Mouse (Mus musculus) cerebellum, postnatal 14 days (tissue): ENCODE data around the gene Nlrc4.

ENCODE experiments used
- DNase-seq, 2 experiments: peaks; one replicate each; pipeline ENCODE4 v3.0.0; 2021; ENCODE audit warnings: mixed read lengths in 2 of 2

The Nlrc4 gene

GRCm38 (mm10) chr17:74424401-74425005 lies 34.4 kb downstream of the Nlrc4 start:
- peak; percentile 14 to 28 for DNase-seq

DNA sequence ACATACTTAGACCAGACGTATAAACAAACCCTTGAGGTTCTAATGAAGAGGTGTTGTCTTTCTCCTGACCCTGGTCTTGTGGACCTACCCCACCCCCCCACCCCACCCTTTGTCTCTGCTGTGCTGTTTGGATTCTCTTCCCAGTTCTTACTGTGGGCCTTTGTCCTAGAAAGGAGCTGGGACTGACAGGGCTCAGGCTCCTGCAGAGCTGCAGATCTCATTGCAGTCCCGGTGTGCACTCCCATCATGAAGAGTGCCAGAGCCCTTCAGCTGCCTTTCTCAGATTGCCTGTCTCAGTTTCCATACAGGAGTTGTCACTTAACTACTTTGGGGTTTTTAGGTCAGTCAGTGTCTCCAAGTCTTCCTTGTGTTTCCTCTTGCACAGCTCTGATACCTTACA lies 38.3 kb downstream of the Nlrc4 start:
- DNase-seq, result no peak

GRCm38 (mm10) chr17:74418171-74418570 lies 40.8 kb downstream of the Nlrc4 start:
- no peak for DNase-seq

- DNase-seq, result no peak
Measured at GRCm38 (mm10) chr17:74416841-74417360, 42.0 kb downstream of the Nlrc4 start.

DNA sequence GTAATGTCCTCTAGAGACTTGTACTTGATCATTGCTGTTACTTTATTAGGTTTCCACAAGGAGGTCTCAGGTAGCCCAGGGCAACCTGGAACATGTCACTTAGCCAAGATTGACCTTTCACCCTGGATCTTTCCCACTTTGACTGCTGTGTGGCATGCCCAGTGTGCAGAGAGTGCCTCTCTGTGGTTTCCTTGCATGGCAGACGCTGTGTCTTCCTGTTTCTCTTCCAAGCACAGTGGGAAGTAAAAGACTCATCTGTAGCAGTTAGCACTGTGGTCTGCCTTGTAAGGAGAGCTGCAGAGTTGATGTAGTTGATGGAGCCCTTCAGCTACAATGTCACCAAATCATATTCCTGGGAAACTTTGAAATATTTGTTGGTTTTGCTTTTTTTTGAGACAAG lies 44.3 kb downstream of the Nlrc4 start:
- DNase-seq, result no peak

- DNase-seq, result no peak
Measured at GRCm38 (mm10) chr17:74413324-74413723, 45.6 kb downstream of the Nlrc4 start.

DNA sequence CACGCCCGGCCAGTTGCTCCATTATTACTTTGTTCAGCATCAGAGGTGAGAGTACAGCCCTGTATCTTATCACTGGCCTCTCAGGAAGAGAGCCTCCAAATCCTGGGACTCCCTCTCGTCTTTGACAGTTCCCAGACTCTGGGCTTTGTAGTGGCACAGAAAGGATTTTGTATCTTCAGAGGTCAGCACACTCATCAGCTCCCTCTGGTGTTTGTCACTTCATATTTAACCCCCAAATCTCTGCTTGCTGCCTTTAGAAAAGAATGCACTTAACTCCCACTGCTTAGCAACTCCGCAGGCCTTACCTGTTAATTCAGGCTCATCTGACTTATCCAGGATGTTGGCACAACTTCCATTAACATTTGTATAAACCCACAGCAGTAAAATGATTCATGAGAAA lies 49.2 kb downstream of the Nlrc4 start:
- DNase-seq, result no peak

DNA sequence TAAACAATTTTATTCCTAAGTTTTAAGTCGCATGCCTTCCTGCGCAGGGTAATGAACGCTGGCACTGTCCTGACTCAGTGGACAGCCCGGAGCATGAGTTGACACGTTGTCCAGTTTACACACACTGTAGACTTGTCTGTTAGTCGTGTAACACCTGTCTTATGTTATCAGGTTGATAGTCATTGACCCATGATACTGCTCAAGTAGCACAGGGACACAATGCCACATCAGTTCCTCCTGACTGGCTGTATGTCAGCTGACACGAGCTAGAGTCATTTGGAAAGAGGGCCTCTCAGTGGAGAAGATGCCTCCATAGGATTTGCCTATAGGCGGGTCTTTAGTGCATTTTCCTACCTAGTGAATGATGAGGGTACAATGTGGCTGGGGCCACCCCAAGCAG lies 52.5 kb downstream of the Nlrc4 start:
- no peak for DNase-seq

DNA sequence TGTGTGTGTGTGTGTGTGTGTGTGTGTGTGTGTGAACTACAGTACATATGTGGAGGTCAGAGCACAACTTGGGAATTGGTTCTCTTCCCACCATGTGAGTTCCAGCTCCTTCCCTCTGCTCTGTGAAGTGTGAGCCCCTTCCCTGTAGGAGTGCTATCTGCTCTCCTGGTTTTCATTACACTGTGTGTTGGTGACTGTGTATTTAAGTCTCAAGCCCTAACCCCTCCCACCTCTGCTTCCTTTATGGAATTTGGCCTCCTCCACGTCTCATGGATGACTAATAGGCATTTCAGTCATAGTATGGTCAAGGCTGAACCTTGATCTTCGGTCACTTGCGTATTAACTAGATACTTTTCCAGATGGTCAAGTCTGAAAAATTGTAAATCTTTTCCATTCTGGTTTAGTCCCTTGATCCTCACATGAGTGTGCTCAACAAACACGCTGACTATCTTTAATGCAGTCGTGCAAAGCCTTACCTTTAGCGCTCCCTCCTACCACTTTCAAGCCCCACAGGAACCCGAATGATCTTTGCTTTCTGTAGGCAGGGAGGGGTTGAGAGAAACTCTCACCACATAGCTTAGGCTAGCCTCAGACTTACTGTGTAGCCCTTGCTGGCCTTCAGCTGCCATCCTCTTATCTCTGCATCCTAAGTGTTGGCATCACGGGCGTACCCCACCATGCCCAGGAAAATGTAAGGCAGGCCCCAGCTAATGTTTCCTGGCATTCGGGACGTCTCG lies 56.3 kb downstream of the Nlrc4 start:
- DNase-seq, result no peak

DNA sequence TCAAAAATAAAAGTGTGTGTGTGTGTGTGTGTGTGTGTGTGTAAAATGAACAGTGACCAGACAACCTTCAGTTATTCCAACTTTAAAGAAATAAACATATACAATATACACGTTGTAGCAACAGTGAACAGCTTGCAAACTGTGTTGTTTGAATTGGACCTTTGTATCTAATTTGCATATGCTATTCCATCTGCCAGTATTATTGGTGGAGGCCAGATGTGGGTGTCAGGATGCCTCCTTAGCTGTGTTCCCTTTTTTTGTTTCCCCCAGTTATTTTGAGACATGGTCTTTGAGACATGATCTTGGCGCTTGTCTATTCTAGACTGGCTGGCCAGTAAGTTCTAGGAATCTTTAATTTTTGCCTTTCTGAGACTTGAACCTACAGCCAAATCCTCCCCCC lies 61.8 kb downstream of the Nlrc4 start:
- no peak for DNase-seq

DNA sequence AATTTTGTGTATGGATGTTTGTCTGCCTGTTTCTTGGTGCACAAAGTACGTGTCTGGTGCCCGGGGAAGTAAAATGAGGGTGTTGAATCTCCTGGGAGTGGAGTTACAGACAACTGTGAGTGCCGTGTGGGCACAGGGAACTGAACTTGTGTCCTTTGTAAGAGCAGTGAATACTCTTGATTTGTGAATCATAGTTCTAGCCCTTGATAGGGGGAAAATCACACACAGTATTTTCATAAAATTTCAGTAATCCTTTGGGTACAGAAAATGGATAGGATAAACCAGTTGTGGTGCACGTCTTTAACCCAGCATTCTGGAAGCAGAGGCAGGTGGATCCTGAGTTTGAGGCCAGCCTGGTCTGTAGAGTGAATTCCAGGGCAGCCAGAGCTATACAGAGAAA lies 62.2 kb downstream of the Nlrc4 start:
- DNase-seq, result no peak

DNA sequence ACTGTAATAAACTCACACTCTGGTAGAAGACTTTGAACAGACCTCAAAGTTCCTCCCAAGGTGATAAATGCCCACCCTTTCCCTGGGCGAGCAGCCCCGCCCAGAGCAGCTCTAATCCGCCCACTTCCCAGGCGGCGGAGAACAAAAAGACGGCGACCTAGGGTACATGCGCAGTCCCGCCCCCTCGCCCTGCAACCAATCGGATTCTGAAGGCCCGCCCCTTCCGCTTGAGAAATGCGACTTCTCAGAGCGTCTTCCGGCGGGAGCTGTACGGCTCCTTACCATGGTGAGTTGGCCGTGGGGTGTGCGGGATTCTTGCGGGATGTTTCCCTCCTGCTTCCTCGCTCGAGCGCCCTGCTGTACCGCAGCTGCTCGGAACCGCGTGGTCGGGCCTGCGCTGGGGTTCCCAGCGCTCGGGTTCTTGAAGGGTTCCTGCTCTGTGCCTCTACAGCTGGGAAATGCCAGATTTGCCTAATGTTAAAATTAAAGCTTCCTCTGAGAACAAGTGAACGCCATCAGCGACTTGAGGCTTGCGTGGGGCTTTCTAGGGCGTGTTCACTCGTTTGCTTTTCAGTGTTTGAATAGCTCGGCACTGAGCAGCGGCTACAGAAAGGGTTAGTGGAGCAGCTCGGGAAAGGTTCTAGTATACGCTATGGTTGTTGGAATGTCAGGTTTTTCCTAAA lies 63.4 kb downstream of the Nlrc4 start, which contains the start of gene Slc30a6:
Gene Slc30a6, plus strand, starts transcription at position 226 of the 683 bp plus-strand sequence.
- DNase-seq, result peak; percentile 97

DNA sequence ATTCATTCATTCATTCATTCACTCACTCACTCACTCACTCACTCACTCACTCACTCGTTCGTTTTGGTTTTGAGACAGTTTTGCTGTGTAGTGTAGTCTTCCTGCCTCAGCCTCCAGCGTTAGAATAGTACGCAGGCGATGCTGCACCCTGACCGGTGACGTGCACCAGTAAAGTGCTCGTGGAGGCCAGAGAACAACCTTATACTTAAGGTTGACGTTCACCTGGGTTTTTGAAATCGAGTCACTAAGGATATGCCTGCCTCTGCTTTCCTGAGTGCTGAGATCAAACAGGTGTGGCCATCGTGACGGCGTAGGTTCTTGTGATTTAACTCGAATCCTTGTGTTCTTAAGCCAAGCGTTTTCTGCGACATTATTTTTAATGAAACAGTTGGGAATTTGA lies 64.1 kb downstream of the Nlrc4 start:
- DNase-seq, result peak in 1 of 2 experiments; percentile 7

- DNase-seq, result no peak
Measured at GRCm38 (mm10) chr17:74394381-74394780, 64.6 kb downstream of the Nlrc4 start.

DNA sequence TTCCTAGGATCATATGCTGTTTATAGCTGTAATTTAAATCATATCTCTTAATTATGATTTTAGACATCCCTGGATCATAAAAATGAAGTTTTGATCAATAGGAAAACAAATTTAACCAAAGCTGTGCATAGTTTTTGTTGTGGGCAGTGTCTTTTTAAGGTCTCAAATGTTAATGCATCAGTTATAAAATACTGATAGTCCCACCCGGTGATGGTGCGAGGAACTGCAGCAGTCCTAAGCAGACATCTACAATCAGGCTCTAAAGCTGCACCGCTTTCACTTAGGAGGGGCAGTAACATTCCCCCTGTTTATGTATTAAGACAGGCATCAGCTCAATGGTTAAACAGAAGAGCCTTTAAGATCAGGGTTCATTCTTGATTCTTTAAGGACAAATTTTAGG lies 69.1 kb downstream of the Nlrc4 start:
- no peak for DNase-seq

- DNase-seq, result no peak
Measured at GRCm38 (mm10) chr17:74386657-74387056, 72.3 kb downstream of the Nlrc4 start.

DNA sequence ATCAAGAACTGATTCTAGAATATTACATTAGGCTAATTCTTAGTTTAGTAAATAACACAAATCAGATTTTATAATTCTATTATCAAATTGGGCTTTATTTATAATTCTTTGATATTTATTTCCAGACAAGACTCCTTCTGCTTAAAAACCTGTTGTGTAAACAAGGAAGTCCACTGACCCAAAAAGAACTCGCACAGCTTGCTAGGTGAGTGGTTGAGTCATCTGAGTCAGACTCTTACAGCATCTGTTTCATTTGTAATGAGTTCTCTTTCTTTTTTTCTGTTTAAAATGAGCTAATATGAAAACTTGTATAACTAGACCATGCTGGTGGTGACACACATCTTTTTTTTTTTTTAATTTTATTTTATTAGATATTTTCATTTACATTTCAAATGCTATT lies 82.0 kb downstream of the Nlrc4 start:
- no peak for DNase-seq
